Mouse (Mus musculus): Measurements from ENCODE around the gene Ppp1r12b.
A peak's percentile ranks its signal among the peaks of the same experiment; 100 is the strongest.

Gene Ppp1r12b

DNA sequence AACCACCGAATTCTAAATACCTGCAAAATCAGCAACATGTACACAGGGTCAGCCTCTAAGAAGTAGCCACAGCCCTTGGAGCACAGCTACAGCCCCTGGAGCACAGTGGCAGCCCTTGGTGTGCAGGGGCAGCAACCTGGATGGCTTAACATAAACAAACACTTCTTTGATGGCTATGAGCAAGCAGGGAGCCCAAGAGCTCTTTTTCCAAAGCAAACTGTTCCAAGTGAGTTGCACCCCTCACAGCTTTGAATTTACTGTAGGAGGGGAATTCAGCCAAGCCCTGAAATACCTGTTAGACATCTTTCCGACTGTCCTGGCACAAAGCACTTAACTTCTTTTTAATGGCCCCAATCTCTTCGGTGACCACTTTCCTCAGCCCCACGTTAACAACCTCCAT is 14.9 kb downstream of the Ppp1r12b start:
- no peak for DNase-seq (ENCODE audit: low spot score)

DNA sequence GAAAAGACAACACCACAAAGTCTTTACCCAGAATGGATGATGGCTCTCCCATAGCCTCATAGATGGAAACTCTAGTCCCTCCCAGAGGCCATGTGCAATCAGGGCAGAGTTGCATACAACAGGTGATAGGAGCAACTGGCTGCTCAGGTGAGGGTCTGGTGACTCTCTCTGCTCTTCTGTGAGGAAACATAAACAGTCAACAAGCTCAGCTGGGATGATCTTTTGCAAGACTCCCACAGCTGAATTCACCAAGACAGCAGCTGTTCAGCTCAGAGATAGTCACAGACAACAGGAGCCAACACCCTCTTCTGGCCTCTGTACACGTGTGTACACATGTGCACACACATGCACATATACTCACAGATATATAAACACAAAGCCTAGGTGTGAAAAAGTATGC is 17.5 kb downstream of the Ppp1r12b start:
- DNase-seq (ENCODE audit: low spot score) = no peak

DNA sequence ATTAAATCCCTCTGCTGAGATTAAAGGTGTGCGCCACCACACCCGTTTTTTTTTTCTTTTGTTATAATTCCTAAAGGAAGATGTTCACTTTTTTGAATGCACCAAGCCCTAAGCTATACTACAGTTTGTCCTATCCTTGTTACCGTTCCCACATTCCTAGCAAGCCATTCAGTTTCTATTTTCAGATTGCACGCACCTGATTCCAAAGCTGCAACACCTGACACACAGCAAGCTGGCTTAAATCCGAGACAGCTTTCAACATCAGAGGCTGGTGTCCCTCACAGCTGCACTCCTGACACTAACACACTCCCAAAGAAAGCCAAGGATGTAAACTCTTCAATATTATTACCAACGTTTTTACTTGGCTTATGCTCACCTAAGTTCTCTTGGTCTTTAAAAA is 19.4 kb downstream of the Ppp1r12b start:
- no peak for DNase-seq (ENCODE audit: low spot score)

DNA sequence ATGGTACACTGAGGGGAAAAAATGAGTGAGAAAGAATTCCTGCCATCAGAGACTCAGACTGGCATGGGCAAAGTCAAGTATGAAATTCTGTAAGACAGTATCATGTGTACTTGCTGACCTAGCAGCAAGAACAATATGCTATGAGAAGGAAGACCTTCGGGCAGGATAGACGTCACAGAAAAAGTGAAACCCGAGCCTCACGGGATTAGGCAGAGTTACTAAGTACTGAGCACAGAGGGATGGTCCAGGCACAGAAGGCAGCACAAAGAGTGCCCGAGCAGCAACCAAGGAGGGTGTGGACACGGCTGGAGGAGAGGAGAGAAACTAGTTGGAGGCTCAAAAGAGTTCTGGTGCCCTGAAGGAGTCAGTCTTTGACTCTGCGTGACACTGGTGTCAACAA is 23.3 kb downstream of the Ppp1r12b start:
- DNase-seq (ENCODE audit: low spot score) = no peak

DNA sequence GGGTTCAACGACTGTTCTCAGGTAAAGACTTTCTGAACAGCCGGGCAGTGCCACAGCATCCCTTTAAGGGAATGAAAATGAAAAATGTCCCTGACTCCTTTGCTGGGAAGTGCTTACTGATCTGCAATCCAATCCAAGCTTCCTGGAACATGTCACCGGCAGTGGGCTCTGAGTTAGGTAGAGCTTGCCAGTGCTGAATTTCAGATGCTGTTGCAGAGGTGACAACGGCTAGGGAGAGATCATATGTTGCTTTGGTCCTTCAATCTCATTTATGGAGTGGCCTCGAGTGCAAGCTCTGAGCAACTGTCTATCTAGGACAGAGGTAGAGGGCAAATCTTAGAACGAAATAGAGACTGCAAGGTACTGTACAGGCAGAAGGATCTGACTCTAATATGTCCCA is 36.7 kb downstream of the Ppp1r12b start:
- no peak for DNase-seq (ENCODE audit: low spot score)

DNA sequence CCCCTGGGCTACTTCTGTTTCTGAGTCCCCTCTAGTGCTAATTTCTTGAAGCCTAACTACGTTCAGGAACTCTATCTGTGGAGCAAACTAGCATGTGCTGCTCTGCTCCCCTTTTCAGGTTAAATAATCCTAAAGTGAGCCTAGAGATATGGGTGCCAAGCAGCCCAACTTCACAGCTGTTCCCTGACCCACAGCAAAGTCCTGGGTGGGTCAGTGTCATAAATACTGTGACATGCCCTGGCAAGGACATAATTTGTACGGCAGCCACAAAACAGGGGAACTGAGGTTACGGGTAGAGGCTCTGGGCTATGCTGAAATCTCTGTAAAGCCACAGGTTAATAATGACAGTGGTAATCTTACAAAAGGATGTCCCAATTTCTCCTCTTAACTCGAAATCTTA is 40.3 kb downstream of the Ppp1r12b start:
- DNase-seq (ENCODE audit: low spot score) = no peak

DNA sequence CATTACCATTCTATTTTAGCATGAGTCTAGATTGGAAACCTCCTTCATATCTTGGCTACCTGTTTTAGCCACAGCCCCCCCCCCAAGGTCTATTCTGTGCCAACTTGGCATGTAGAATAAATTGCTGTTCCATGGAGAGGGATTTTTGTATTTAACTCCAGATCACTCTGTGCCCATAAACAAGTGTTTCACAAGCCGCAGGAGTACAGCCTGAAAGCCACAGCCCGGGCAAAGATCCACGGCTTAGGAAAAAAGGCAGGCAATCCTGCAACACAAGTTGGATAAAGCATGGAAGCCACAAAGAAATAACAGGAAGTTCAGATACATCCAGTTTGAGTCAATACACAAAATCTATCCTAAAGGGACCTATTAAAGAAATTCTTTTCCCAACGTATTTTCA is 42.2 kb downstream of the Ppp1r12b start:
- DNase-seq (ENCODE audit: low spot score) = peak; percentile 44

DNA sequence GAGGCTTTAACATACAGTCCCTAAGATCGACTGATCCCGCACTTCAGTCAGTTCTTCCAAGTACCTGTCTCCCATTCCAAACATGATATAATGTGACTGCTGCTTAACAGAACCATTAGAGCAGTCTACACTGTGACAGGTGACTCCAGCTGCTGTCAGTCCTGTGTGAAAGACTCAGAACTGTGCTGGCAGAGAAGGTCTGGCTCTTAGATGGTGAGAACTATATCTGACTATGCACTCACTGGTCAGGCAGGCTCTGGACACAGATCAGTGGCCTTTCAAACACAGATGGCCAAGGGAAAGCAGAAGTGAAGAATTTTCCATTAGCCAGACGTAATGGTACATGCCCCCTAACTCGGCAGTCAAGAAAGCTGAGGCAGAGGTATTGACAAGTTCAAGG is 43.9 kb downstream of the Ppp1r12b start:
- DNase-seq (ENCODE audit: low spot score) = no peak

DNA sequence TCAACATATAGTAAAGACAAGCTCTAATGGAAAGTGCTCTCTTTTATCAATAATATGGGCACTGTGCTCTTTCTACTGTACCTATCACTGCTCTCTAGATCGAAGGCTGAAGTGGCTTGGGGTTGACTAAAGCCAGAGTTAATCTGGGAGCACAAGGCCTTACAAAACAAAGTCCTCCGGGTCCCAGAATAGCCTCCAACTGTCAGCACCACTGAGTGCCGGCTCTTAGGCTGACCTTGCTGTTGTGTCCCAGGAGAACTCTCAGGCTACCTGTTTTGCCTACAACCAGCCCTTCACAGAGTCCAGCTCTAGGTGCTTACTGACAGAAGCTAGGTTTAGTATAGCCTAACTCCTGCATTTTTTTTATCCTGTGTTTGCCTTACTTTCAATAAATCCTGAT is 45.7 kb downstream of the Ppp1r12b start:
- DNase-seq (ENCODE audit: low spot score) = no peak

DNA sequence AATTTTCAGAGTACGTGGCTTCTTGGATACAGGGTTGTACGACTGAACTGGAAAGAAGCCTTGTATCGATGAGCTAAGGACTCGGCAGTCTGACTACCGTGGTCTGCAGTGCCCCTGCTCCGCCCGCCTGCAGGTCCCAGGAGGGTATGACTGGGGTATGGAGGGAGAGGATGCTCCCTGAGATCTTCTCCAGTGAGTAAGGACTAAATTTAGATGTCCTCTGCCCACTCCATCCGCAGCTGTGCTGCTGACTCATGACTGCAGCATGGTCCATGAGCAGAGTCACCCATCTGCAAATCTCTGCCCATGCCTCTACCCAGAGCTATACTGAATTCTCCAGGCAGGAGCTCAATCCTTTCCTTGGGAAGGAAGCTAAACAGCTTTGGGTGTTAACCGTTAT is 46.3 kb downstream of the Ppp1r12b start:
- peak; percentile 68 for DNase-seq (ENCODE audit: low spot score)

DNA sequence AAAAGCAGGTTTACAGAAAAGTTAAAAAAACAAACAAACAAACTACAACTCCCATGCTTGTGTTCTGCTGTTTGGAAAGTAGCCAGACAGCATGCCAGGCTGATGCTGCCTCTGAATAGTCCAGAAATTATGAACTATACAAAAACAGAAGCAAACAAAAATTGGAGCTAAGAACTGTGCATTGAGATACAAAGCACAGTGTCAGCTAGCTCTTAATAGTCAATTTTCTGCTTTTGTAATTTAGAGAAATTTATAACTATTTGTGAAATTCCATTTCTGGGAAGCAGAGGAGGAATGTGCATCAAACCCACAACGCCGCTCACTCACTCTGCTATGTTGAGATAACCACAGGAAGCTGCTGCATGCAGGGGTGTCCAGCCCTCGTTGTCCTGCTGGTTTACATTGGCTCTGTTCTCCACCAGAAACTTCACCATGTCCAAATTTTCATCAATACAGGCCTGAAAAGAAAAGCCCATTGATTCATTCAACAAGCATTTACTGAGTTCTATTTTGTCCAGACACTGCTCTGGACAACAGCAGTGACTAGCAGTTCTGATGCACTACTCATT is 53.6 kb downstream of the Ppp1r12b start:
- DNase-seq (ENCODE audit: low spot score) = no peak

DNA sequence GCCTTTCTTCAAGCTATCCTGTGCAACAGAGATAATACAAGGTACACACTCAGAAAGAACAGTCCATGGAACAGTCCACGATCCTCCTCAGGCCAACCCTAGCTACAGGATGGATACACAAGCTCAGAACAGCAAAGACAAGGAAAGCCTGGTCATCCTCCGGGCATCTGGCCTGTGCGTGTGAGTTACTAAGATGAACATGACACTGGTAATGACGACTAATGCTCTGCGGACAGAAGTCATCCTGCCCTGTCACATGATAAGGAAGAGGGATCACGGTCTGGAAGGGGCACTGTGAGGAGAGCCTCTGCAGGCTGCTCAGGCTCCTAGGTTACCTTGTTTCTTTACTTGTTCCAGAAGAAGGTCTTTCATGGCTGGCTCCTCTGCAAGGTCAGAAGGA is 59.7 kb downstream of the Ppp1r12b start:
- DNase-seq (ENCODE audit: low spot score) = no peak

DNA sequence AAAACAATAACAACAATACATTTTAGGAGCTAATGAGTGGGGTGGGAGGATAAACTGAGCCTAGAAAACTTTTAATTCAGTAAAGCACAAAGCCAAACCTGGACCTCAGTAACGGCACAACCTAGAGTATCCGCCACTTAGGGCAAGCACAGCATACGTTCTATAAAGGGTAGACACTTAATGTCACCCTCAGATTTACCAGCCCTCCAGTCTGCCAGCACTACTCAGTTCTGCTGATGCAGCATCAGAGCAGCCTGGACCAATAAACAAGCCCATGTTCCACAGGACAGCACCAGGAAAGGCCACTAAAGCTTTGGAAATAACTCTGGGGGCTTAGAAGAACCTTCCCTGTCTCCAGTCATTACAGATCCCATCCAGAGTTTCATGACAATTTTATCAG is 60.9 kb downstream of the Ppp1r12b start:
- DNase-seq (ENCODE audit: low spot score) = no peak

DNA sequence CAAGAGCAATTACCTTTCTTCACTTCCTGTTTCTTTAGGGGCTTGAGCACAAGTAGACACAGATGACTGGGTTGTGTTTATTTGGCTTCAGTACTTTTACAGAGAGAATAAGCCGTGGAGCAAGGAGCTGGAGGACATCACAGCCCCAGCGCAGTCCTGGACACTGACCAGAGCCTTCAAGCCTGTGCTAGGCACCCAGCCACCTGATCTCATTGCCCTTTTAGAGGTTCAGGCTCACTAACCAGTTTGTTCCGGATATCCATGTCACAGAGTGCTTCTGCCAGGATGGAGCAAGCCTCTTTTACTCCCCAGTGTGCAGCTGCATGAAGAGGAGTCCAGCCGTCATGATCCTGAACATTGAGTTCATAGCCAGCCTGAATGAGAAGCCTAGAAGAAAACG is 63.8 kb downstream of the Ppp1r12b start:
- no peak for DNase-seq (ENCODE audit: low spot score)

DNA sequence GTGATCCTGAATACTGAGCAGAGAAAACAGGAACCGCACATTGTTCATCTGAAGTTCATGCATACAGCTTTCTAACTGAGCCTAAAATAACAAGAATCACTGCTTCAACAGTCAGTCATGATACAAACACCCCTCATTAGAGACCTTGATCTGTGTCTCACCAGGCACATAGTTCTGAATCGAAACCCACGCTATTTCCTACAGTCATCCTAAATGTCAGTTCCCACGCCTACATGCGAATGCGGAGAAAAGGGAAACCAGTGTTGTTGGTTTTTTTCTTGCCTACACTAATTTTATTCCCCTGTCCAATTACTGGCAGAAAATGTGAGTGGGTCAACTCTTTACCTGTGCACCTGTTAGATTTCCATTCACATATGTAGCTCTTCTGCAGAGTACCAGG is 66.1 kb downstream of the Ppp1r12b start:
- no peak for DNase-seq (ENCODE audit: low spot score)

DNA sequence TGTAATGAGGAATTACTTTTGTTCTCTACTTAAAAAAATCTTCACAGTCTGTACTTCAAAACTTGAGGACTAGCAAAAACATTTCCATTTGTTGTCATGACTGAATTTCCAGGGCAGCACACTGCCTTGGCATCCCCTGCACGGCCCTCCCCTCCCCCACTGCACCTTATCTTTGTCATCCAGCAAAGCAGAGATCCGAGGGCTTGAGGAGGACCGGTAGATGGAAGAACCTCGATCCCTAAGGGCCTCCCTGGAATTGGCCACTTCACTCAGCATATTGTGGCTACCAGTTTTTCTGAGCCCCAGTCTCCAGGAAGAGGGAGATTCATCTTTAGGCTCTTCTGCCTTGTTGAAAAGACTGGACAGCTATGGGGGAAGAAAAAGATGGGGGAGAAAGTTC is 79.9 kb downstream of the Ppp1r12b start:
- DNase-seq (ENCODE audit: low spot score) = no peak

DNA sequence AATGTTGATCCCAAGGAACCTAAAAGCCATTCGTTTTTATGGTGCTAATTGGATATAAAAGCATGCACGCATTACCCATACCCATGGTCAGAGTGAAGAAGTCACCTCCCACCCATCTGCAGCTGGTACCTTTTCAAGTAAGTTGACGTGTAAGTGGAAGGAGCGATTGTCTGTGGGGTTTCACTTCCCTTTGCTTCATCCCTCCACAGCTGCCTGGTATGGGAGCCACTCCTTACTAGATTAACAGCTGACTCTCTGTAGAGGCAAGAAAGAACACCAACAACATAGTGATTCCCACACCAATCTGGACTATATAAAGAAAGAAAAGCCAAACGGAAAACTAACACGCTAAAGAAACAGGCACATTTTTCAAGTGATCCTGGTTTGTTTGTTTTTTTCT is 83.1 kb downstream of the Ppp1r12b start:
- no peak for DNase-seq (ENCODE audit: low spot score)

DNA sequence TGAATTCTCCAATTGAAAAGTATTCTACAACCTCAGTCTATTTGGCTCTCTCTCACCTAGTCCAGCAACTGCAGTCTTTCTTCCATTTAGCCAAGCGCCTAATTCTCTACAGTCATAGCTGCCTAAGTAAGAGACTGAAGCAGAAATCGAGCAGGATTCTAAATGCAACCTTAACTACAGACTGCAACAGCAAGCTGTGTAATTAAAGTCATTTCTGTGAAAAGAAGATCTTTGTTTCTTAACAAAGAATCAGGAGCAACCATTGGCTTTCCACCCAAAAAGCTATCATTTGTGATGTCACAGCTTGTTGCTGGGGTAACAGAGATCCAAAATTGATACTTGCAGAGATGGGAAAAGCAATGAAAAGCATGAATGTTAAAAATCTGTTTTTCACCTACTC is 89.3 kb downstream of the Ppp1r12b start:
- no peak for DNase-seq (ENCODE audit: low spot score)

DNA sequence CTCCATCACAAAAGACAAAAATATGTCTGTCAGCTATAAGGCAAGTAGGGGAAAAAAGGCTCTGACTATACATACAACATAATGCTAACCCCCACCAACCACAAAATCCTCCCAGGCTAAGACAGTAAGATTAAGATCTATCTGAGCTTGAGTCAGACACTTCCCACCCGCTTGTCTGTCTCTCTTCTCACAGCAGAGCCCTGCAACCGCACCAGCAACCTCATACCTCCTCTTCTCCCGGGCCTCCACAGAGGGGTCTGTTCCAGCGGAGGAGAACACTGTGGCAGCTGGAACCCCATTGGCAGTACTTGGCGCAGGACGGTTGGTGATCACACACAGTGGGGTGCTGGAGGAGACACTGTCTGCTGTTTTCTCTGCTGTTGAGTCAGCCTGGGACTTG is 90.2 kb downstream of the Ppp1r12b start:
- no peak for DNase-seq (ENCODE audit: low spot score)

DNA sequence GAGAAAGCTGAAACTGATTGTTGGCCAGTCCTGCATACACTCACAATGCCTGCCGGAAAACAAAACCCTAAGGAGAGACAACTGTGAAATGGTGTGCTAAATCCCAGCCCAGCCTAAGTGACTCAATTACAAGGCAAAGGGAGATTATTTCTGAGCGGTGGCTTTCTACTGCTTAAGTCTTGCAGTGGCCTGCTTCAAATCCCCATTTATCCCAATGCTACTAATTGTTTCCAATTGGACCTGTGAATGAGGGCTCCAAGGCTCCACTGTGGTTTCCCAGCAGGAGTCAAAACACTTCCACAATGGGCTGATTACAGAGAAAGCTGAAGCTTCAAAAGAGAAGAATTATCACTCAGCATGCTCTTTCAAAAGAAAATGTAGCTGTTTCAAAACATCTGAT is 95.2 kb downstream of the Ppp1r12b start:
- DNase-seq (ENCODE audit: low spot score) = no peak

DNA sequence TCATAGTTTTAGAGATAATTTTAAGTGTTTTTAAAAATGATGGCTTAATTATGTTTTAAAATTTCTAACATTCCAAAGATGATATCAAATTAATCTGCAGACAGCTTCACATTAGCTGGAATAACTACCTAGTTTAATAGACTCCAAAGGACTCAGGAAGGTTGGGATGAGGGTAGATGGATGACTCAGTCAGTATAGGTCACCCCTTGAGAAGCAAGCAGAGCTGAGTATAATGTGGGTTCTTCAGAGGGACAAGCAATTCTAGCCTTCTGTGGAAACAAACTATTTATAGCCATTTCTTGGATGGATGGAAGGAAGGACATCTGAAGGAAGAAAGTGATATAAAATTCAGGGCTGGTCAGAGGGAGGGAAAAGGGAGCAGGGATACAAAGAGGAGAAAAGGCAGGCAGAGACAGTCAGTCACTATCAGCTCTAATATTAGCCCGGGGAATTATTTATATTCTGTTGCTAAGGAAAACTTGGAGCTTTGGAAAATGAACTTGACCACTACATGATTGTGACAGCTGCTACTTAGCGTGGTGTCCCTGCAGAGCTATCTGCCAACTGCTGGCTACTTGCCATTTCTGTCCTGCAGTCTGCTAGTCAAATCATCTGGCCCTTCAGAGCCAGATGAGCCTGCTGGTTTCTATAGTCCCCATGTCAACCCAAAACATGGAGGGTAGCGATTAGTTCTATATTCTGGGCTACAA is 97.2 kb downstream of the Ppp1r12b start:
- peak; percentile 30 for DNase-seq (ENCODE audit: low spot score)

DNA sequence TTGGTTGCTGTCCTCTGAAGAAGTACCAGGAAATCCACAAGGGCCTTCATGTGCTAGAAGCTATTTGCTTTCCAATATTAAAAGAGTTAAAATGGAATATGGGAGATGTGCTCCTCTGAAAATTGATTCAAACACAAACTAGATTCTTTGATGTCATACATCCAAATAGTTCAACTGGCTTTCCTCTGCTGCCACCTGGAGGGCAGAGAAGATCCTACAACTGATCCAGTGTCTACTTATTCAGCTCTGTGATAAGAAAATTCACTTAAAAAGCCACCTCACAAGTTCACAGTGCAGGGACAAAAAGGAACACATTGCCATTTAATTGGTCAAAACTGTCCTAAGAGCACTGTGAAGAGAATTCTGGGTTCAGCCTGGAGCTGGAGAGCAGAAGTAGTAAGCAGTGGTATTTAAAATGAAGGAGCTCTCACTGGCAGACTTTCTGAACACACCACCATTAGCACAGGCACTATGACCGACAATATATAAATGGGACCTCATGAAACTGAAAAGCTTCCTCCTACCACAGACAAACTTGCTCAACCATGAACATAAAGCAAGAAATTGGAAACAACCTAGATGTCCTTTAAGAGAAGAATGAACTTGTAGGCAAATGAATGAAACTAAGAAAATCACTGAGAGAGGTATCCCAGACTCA is 101.3 kb downstream of the Ppp1r12b start:
- DNase-seq (ENCODE audit: low spot score) = peak; percentile 85

DNA sequence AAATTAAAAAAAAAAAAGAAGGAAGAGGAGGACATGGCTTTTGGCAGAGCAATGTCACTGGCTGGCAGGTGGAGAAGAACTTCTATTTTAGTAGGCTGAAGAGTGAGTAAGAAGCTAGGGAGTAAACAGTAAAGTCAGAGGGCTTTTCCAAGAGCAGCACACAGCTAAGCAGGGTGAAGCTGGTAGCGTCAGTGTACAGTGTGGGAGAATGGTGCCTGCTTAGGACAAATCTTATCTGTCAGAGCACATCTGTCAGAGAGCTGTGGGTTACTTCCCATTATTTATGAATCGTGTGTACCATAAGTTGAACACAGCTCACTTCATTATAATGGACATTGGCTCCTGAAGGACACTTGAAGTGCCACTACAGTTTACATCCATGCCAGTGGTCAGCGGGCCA is 102.9 kb downstream of the Ppp1r12b start:
- no peak for DNase-seq (ENCODE audit: low spot score)

DNA sequence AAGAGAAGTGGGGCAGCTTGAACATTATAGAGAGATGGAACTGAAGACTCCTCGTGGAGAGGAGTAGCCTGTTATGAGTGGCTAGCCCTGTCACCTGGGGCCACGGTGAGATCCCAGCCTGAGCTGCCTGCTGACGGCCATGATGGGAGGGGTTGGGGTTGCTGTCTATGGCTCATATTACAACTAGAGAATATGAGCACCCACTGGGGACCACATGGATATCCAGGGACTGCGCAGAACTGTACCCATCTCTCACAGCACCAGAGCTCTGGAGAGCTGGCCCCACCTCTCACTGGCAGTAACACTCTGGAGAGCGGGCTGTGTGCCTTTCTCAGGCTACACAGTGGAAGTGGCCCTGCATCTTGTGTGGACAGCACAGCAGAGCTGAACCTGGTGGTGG is 104.5 kb downstream of the Ppp1r12b start:
- no peak for DNase-seq (ENCODE audit: low spot score)
